Mouse (Mus musculus) limb, embryonic 14.5 days (tissue): ENCODE results near the gene Dnaja3. TPM values are rescaled to one million over a fixed set of nuclear protein-coding genes. Genes with fewer than 3 reads are reported as not detected.
"Not testable (repeated sequence)": the region's sequence is repeated elsewhere in the genome, so short reads cannot be mapped to it uniquely, and the experiment has no call there.

Experiments used
- ATAC-seq: fragments of 200-750 bp; cut with Nextera tagmentation; 2 replicates; pipeline ENCODE4 v1.8.0; 2017; ENCODE audit warnings: low read depth, moderate number of reproducible peaks, moderate TSS enrichment; ENCODE audit not compliant: low FRiP score
- DNase-seq: peaks from one replicate; pipeline ENCODE4 v3.0.0-alpha.2; 2015; ENCODE audit warnings: low spot score
- H3K27ac ChIP-seq: fragments of 300-500 bp; sonication (generic); replicated peaks from 2 replicates; pipeline ENCODE4 v1.5.1; 2014; ENCODE audit warnings: low read depth, mild to moderate bottlenecking, low read length, moderate library complexity, mixed read lengths
- H3K27me3 ChIP-seq: fragments of 300-500 bp; sonication (generic); 2 replicates; pipeline ENCODE4 v1.6.1; 2014; ENCODE audit warnings: low read length, mixed read lengths; ENCODE audit not compliant: control insufficient read depth, insufficient read depth
- H3K36me3 ChIP-seq: fragments of 300-500 bp; sonication (generic); 2 replicates; pipeline ENCODE4 v1.6.1; 2014; ENCODE audit warnings: mild to moderate bottlenecking, low read length, moderate library complexity, mixed read lengths; ENCODE audit not compliant: control insufficient read depth, insufficient read depth
- H3K4me1 ChIP-seq: fragments of 300-500 bp; sonication (generic); 2 replicates; pipeline ENCODE4 v1.6.1; 2014; ENCODE audit warnings: antibody characterized with exemption, low read length, mixed read lengths; ENCODE audit not compliant: control insufficient read depth, insufficient read depth
- H3K4me2 ChIP-seq: fragments of 300-500 bp; sonication (generic); replicated peaks from 2 replicates; pipeline ENCODE4 v1.6.1; 2014; ENCODE audit warnings: low read depth, mild to moderate bottlenecking, low read length, moderate library complexity; ENCODE audit not compliant: severe bottlenecking
- H3K4me3 ChIP-seq: fragments of 300-500 bp; sonication (generic); replicated peaks from 2 replicates; pipeline ENCODE4 v1.5.1; 2014; ENCODE audit warnings: low read length
- H3K9ac ChIP-seq: fragments of 300-500 bp; sonication (generic); 2 replicates; pipeline ENCODE4 v1.6.1; 2014; ENCODE audit warnings: mild to moderate bottlenecking, low read depth, low read length, moderate library complexity; ENCODE audit not compliant: severe bottlenecking
- H3K9me3 ChIP-seq: fragments of 300-500 bp; sonication (generic); 2 replicates; pipeline ENCODE4 v1.6.1; 2016; ENCODE audit warnings: low read length; ENCODE audit not compliant: control insufficient read depth
- POLR2A ChIP-seq: fragments of 200-500 bp; IDR thresholded peaks from 2 replicates; pipeline ENCODE4 v1.8.0; 2012; ENCODE audit warnings: inconsistent platforms, mild to moderate bottlenecking, moderate library complexity, borderline replicate concordance; ENCODE audit not compliant: insufficient read depth, insufficient read length; ENCODE audit errors: extremely low read depth
- WGBS: fragments of 180-500 bp; shearing (Covaris S2); extraction: QIAGEN DNeasy Blood & Tissue Kit; methylation state at CpG from one replicate; pipeline ENCODE4 v1.1.7; 2014; 5-methylcytosine and 5-hydroxymethylcytosine counted together
- polyA plus RNA-seq, 2 experiments: library from polyadenylated mRNA; depleted of rRNA in 1 of 2; stranded (reverse) in 1 of 2; unstranded in 1 of 2; fragments of >200 nt; fragmentation: Nextera tagmentation in 1 of 2; extraction: Ambion mirVana in 1 of 2; gene quantifications; 2 replicates each; pipeline versions ENCODE4 v1.2.1 to v1.2.3; 2012 to 2014

Dnaja3 gene
- polyA plus RNA-seq, 2 experiments: 30.2 to 54.7 TPM

- 85% methylated on average over 3 of the region's 3 CpGs for WGBS
- TF ChIP-seq POLR2A: no peak
- Histone ChIP-seq H3K4me3 (no peak overlapping the region), H3K4me2 (no peak overlapping the region), H3K9me3 (no peaks in the 10 kb centered on the region), H3K27me3 (no peaks in the 10 kb centered on the region), H3K27ac (no peak overlapping the region), H3K4me1 (no peaks in the 10 kb centered on the region), H3K36me3 (peaks cover 5% of the 10 kb centered on the region; the same call in 1 of the 2 replicates), H3K9ac (no peak overlapping the region)
- ATAC-seq (no peak), DNase-seq (no peak)
Measured at GRCm38 (mm10) chr16:4752155-4752554, 112.4 kb downstream of the Dnaja3 start.

- Histone ChIP-seq H3K27ac (no peak overlapping the region), H3K4me1 (no peaks in the 10 kb centered on the region), H3K4me2 (no peak overlapping the region), H3K27me3 (no peaks in the 10 kb centered on the region), H3K36me3 (peaks cover 5% of the 10 kb centered on the region; the same call in 1 of the 2 replicates), H3K9ac (no peak overlapping the region), H3K9me3 (no peaks in the 10 kb centered on the region), H3K4me3 (no peak overlapping the region)
- TF ChIP-seq POLR2A: no peak
- no peak for ATAC-seq
- DNase-seq: no peak
- 90% methylated on average over 3 of the region's 3 CpGs for WGBS
Measured at GRCm38 (mm10) chr16:4754045-4754444, 114.3 kb downstream of the Dnaja3 start.

GRCm38 (mm10) chr16:4756660-4757335 is 117.0 kb downstream of the Dnaja3 start:
- peak overlapping the region; percentile 69 for H3K27ac ChIP-seq
- H3K27me3 ChIP-seq, DNase-seq, H3K9me3 ChIP-seq, H3K36me3 ChIP-seq, H3K4me1 ChIP-seq: not testable (repeated sequence)
- peak overlapping the region; percentile 40 for H3K4me3 ChIP-seq
- peak overlapping the region; percentile 37 for H3K4me2 ChIP-seq
- ATAC-seq: peak; percentile 73
- WGBS: 4% methylated on average over 24 of the region's 42 CpGs
- H3K9ac ChIP-seq: peak overlapping the region; percentile 61

Other genes with a start within 250 kb of the Dnaja3 start
- gene Adcy9, start 219.5 kb upstream of the Dnaja3 start, polyA plus RNA-seq (2012; rRNA removed): 3.2 and 4.1 TPM in 2 replicates
- 2.4 and 2.7 TPM in 2 replicates for gene Adcy9, start 219.5 kb upstream of the Dnaja3 start, polyA plus RNA-seq (2014; fragmentation: Nextera tagmentation; extraction: Ambion mirVana)
- 40.7 and 44.2 TPM in 2 replicates for gene Srl, start 98.2 kb upstream of the Dnaja3 start, polyA plus RNA-seq (2012; rRNA removed)
- gene Srl, start 98.2 kb upstream of the Dnaja3 start, polyA plus RNA-seq (2014; fragmentation: Nextera tagmentation; extraction: Ambion mirVana): 47.3 and 53.7 TPM in 2 replicates
- gene Tfap4, start 80.1 kb upstream of the Dnaja3 start, polyA plus RNA-seq (2012; rRNA removed): 29.9 and 31.5 TPM in 2 replicates
- 19.6 and 22.8 TPM in 2 replicates for gene Tfap4, start 80.1 kb upstream of the Dnaja3 start, polyA plus RNA-seq (2014; fragmentation: Nextera tagmentation; extraction: Ambion mirVana)
- gene Glis2, start 45.3 kb upstream of the Dnaja3 start, polyA plus RNA-seq (2012; rRNA removed): 83.8 and 110 TPM in 2 replicates
- 45.9 and 53.3 TPM in 2 replicates for gene Glis2, start 45.3 kb upstream of the Dnaja3 start, polyA plus RNA-seq (2014; fragmentation: Nextera tagmentation; extraction: Ambion mirVana)
- gene Pam16, start 15.0 kb upstream of the Dnaja3 start, polyA plus RNA-seq (2012; rRNA removed): 72.7 and 80.1 TPM in 2 replicates
- gene Pam16, start 15.0 kb upstream of the Dnaja3 start, polyA plus RNA-seq (2014; fragmentation: Nextera tagmentation; extraction: Ambion mirVana): 92.5 and 94.1 TPM in 2 replicates
- 75.7 and 117 TPM in 2 replicates for gene Vasn, start within 50 bp of the Dnaja3 start, polyA plus RNA-seq (2012; rRNA removed)
- gene Vasn, start within 50 bp of the Dnaja3 start, polyA plus RNA-seq (2014; fragmentation: Nextera tagmentation; extraction: Ambion mirVana): 35.7 and 36.8 TPM in 2 replicates
- 40.8 and 51.1 TPM in 2 replicates for gene Coro7, start 39.8 kb downstream of the Dnaja3 start, polyA plus RNA-seq (2012; rRNA removed)
- gene Coro7, start 39.8 kb downstream of the Dnaja3 start, polyA plus RNA-seq (2014; fragmentation: Nextera tagmentation; extraction: Ambion mirVana): 15.0 and 16.0 TPM in 2 replicates
- 64.3 and 71.5 TPM in 2 replicates for gene Nmral1, start 79.4 kb downstream of the Dnaja3 start, polyA plus RNA-seq (2012; rRNA removed)
- gene Nmral1, start 79.4 kb downstream of the Dnaja3 start, polyA plus RNA-seq (2014; fragmentation: Nextera tagmentation; extraction: Ambion mirVana): 70.9 and 82.0 TPM in 2 replicates
- 56.0 and 63.1 TPM in 2 replicates for gene Hmox2, start 86.4 kb downstream of the Dnaja3 start, polyA plus RNA-seq (2012; rRNA removed)
- 96.6 and 106 TPM in 2 replicates for gene Hmox2, start 86.4 kb downstream of the Dnaja3 start, polyA plus RNA-seq (2014; fragmentation: Nextera tagmentation; extraction: Ambion mirVana)
- gene Cdip1, start 150.3 kb downstream of the Dnaja3 start, polyA plus RNA-seq (2012; rRNA removed): 84.8 and 110 TPM in 2 replicates
- 80.8 and 81.2 TPM in 2 replicates for gene Cdip1, start 150.3 kb downstream of the Dnaja3 start, polyA plus RNA-seq (2014; fragmentation: Nextera tagmentation; extraction: Ambion mirVana)
- not detected in 2 replicates for gene 4930562C15Rik, start 195.4 kb downstream of the Dnaja3 start, polyA plus RNA-seq (2012; rRNA removed)
- gene 4930562C15Rik, start 195.4 kb downstream of the Dnaja3 start, polyA plus RNA-seq (2014; fragmentation: Nextera tagmentation; extraction: Ambion mirVana): 0.37 and 0.70 TPM in 2 replicates
- gene Ubald1, start 240.3 kb downstream of the Dnaja3 start, polyA plus RNA-seq (2012; rRNA removed): 32.5 and 42.3 TPM in 2 replicates
- gene Ubald1, start 240.3 kb downstream of the Dnaja3 start, polyA plus RNA-seq (2014; fragmentation: Nextera tagmentation; extraction: Ambion mirVana): 42.0 and 44.3 TPM in 2 replicates
- 101 and 132 TPM in 2 replicates for gene Mgrn1, start 246.3 kb downstream of the Dnaja3 start, polyA plus RNA-seq (2012; rRNA removed)
- 87.7 and 92.7 TPM in 2 replicates for gene Mgrn1, start 246.3 kb downstream of the Dnaja3 start, polyA plus RNA-seq (2014; fragmentation: Nextera tagmentation; extraction: Ambion mirVana)